Mouse (Mus musculus): Measurements from ENCODE around the gene Nr1h3. TPM values are rescaled to one million over a fixed set of nuclear protein-coding genes. Genes with fewer than 3 reads are reported as not detected.

The Nr1h3 gene
- polyA plus RNA-seq, 2 experiments: 1.5 to 3.4 TPM

DNA sequence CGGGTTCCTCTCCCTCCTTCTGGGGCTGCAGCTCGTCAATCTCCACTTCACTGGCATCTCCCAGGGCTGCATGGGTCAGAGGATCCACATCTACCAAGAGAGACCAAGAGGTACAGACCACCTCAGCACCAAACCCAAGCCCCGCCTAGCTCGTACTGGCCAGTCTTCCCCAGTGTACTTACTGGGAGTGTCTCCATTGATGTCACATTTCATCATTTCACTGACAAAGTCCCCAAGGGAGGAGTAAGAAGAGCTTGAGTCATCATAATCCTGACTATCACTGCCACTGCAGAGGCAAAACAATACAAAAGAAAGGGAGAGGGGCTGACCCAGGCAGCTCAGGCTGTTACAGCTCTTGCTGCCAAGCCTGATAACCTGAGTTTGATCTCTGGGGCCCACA is 35.0 kb downstream of the Nr1h3 start:
- Histone ChIP-seq H3K27ac (replicated peaks; ENCODE audit: low read depth, low read length) (no peak overlapping the region), H3K4me2 (replicated peaks; ENCODE audit: low read depth, low read length, severe bottlenecking) (no peak overlapping the region), H3K4me1 (ENCODE audit: control insufficient read depth, insufficient read depth, low read length) (no peaks in the 10 kb centered on the region), H3K9ac (ENCODE audit: low read depth, low read length, severe bottlenecking) (no peak overlapping the region), H3K4me3 (replicated peaks; ENCODE audit: low read length) (no peak overlapping the region), H3K36me3 (ENCODE audit: control insufficient read depth, insufficient read depth, low read length) (peaks cover 47% of the 10 kb centered on the region), H3K27me3 (ENCODE audit: control insufficient read depth, insufficient read depth, low read length) (no peaks in the 10 kb centered on the region), H3K9me3 (ENCODE audit: control insufficient read depth, low read length) (no peaks in the 10 kb centered on the region)
- TF ChIP-seq POLR2A (IDR thresholded peaks at IDR 0.05; ENCODE audit: borderline replicate concordance, extremely low read depth, insufficient read depth, insufficient read length): no peak
- 79% methylated on average over 4 of the region's 4 CpGs for WGBS
- DNase-seq (ENCODE audit: low spot score) (no peak), ATAC-seq (ENCODE audit: low FRiP score, low read depth) (no peak)

DNA sequence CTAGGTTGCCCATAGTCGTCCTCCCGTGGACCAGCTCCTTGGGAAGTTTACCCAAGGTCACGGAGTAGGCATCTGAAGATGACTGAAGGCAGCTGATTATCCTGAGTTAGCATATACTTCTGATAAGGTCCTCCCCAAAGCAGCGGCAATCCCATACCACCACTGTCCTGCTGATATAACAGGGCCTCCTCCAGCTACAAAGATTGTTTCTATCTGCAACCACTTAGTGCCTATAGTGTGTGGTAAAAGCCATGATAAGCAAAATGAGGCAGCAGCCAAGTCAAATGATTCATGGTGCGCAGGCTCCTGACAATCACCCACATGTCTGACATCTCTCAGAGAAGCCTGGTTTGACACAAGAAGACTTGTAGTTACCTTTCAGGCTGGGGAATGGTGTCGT is 37.6 kb downstream of the Nr1h3 start:
- peaks cover 57% of the 10 kb centered on the region for H3K36me3 ChIP-seq (ENCODE audit: control insufficient read depth, insufficient read depth, low read length)
- no peak overlapping the region for H3K4me2 ChIP-seq (replicated peaks; ENCODE audit: low read depth, low read length, severe bottlenecking)
- DNase-seq (ENCODE audit: low spot score) (no peak), ATAC-seq (ENCODE audit: low FRiP score, low read depth) (no peak)
- no peak overlapping the region for H3K9ac ChIP-seq (ENCODE audit: low read depth, low read length, severe bottlenecking)
- no peak for TF ChIP-seq POLR2A (IDR thresholded peaks at IDR 0.05; ENCODE audit: borderline replicate concordance, extremely low read depth, insufficient read depth, insufficient read length)
- no peaks in the 10 kb centered on the region for H3K27me3 ChIP-seq (ENCODE audit: control insufficient read depth, insufficient read depth, low read length)
- no peak overlapping the region for H3K27ac ChIP-seq (replicated peaks; ENCODE audit: low read depth, low read length)
- no peaks in the 10 kb centered on the region for H3K9me3 ChIP-seq (ENCODE audit: control insufficient read depth, low read length)
- 94% methylated on average over 6 of the region's 6 CpGs for WGBS
- no peaks in the 10 kb centered on the region for H3K4me1 ChIP-seq (ENCODE audit: control insufficient read depth, insufficient read depth, low read length)
- H3K4me3 ChIP-seq (replicated peaks; ENCODE audit: low read length): no peak overlapping the region

DNA sequence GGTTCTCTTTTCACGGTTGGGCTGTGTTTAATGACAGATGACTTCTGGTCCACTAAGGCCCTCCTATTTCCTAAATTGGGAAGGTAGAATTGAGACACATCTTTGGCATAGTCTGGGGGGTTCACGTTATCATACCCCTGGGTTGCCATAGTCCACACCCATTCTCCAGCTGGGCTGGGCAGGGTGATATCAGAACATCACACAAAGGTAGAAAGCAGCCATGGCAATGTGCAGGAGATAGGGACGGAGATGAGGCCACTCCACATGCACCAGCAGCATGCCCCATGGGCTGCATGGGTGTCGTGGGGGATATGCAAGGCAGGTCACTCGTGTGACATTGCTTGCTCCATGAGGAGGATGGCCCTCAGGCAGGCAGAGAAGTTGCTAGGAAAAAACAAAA is 39.1 kb downstream of the Nr1h3 start:
- Histone ChIP-seq H3K27me3 (ENCODE audit: control insufficient read depth, insufficient read depth, low read length) (no peaks in the 10 kb centered on the region), H3K9me3 (ENCODE audit: control insufficient read depth, low read length) (no peaks in the 10 kb centered on the region), H3K4me2 (replicated peaks; ENCODE audit: low read depth, low read length, severe bottlenecking) (no peak overlapping the region), H3K27ac (replicated peaks; ENCODE audit: low read depth, low read length) (no peak overlapping the region), H3K9ac (ENCODE audit: low read depth, low read length, severe bottlenecking) (no peak overlapping the region), H3K4me3 (replicated peaks; ENCODE audit: low read length) (no peak overlapping the region), H3K4me1 (ENCODE audit: control insufficient read depth, insufficient read depth, low read length) (no peaks in the 10 kb centered on the region), H3K36me3 (ENCODE audit: control insufficient read depth, insufficient read depth, low read length) (peaks cover 56% of the 10 kb centered on the region)
- DNase-seq (ENCODE audit: low spot score) (no peak), ATAC-seq (ENCODE audit: low FRiP score, low read depth) (no peak)
- no peak for TF ChIP-seq POLR2A (IDR thresholded peaks at IDR 0.05; ENCODE audit: borderline replicate concordance, extremely low read depth, insufficient read depth, insufficient read length)
- WGBS: 81% methylated on average over 5 of the region's 5 CpGs

DNA sequence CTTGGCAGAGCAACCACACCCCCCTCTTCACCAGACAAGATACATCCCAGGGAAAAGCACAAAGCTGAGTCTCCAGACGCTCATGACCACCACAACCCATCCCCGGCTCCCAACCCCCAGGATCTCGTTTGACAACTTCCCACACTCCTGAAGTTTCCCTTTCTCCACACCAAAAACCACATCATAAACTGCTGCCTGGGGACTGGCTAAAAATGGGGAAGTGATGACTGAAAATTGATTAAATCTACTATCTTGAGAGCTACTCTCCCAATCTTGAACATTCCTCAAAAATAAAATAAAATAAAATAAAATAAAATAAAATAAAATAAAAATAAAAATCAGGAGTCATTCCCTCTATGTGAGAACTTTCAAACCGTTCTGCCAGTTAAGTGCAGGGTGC is 39.7 kb downstream of the Nr1h3 start:
- Histone ChIP-seq H3K4me3 (replicated peaks; ENCODE audit: low read length) (no peak overlapping the region), H3K4me1 (ENCODE audit: control insufficient read depth, insufficient read depth, low read length) (no peaks in the 10 kb centered on the region), H3K27me3 (ENCODE audit: control insufficient read depth, insufficient read depth, low read length) (no peaks in the 10 kb centered on the region), H3K4me2 (replicated peaks; ENCODE audit: low read depth, low read length, severe bottlenecking) (no peak overlapping the region), H3K27ac (replicated peaks; ENCODE audit: low read depth, low read length) (no peak overlapping the region), H3K9ac (ENCODE audit: low read depth, low read length, severe bottlenecking) (no peak overlapping the region), H3K36me3 (ENCODE audit: control insufficient read depth, insufficient read depth, low read length) (peaks cover 58% of the 10 kb centered on the region), H3K9me3 (ENCODE audit: control insufficient read depth, low read length) (no peaks in the 10 kb centered on the region)
- TF ChIP-seq POLR2A (IDR thresholded peaks at IDR 0.05; ENCODE audit: borderline replicate concordance, extremely low read depth, insufficient read depth, insufficient read length): no peak
- WGBS: 74% methylated on average over 4 of the region's 4 CpGs
- DNase-seq (ENCODE audit: low spot score) (no peak), ATAC-seq (ENCODE audit: low FRiP score, low read depth) (no peak)

DNA sequence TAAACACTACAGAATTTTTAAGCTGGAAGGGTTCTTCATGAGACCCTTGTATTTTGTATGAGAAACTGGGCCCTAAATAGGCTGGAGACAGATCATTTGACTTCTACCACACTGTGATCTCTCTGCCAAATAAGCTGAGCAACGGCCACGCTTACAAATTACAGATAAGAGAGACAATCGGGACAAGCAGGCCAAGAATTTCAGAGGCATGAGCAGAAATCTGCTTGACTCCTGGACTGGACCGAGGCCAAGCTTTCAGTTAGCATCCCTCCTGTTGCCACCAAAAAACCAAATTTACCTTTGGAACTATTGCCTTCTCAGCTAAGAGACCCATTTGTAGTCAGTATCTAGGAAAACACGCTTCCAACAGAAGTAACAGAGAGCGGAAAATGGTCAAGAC is 42.0 kb downstream of the Nr1h3 start:
- no peak for TF ChIP-seq POLR2A (IDR thresholded peaks at IDR 0.05; ENCODE audit: borderline replicate concordance, extremely low read depth, insufficient read depth, insufficient read length)
- Histone ChIP-seq H3K27ac (replicated peaks; ENCODE audit: low read depth, low read length) (no peak overlapping the region), H3K27me3 (ENCODE audit: control insufficient read depth, insufficient read depth, low read length) (no peaks in the 10 kb centered on the region), H3K4me2 (replicated peaks; ENCODE audit: low read depth, low read length, severe bottlenecking) (no peak overlapping the region), H3K4me1 (ENCODE audit: control insufficient read depth, insufficient read depth, low read length) (no peaks in the 10 kb centered on the region), H3K9me3 (ENCODE audit: control insufficient read depth, low read length) (no peaks in the 10 kb centered on the region), H3K36me3 (ENCODE audit: control insufficient read depth, insufficient read depth, low read length) (peaks cover 61% of the 10 kb centered on the region), H3K9ac (ENCODE audit: low read depth, low read length, severe bottlenecking) (no peak overlapping the region), H3K4me3 (replicated peaks; ENCODE audit: low read length) (no peak overlapping the region)
- ATAC-seq (ENCODE audit: low FRiP score, low read depth) (no peak), DNase-seq (ENCODE audit: low spot score) (no peak)
- 83% methylated on average over 6 of the region's 6 CpGs for WGBS
